ENCODE assay signal across 8 mouse cellular contexts in genomic region chr11:114789061-114789714, GRCm38 (mm10). TPM values are rescaled to one million over a fixed set of nuclear protein-coding genes. Genes with fewer than 3 reads are reported as not detected.
DNase-seq lines count a peak whose midpoint lies in the region; ATAC-seq and TF ChIP-seq lines count a peak whose summit lies in the region.

No protein-coding gene starts in this region.

- peaks cover 8% of the 10 kb centered on the region; the same call in 1 of the 2 replicates for H3K27me3 ChIP-seq in hindbrain, postnatal 0 days (ENCODE audit: insufficient read depth, low read length)
- H3K27me3 ChIP-seq in midbrain, embryonic 10.5 days (ENCODE audit: low read depth, poor library complexity, severe bottlenecking) = peaks cover 100% of the 10 kb centered on the region

- peak overlapping the region; percentile 52 for H3K4me2 ChIP-seq in hindbrain, postnatal 0 days (ENCODE audit: low read depth, low read length)

- ATAC-seq in activated CD4-positive, CD25-positive, alpha-beta regulatory T cell, adult 4 months = peak; percentile 68
- ATAC-seq in hindbrain, postnatal 0 days = peak; percentile 55

- H3K4me3 ChIP-seq in hindbrain, postnatal 0 days (ENCODE audit: low read length) = peak overlapping the region; percentile 10; the same call in 1 of the 2 replicates
- H3K4me3 ChIP-seq in midbrain, embryonic 10.5 days = peak overlapping the region; percentile 36

- 13% methylated on average over 30 of the region's 30 CpGs for WGBS in hindbrain, postnatal 0 days
- 12% methylated on average over 30 of the region's 30 CpGs for WGBS in midbrain, embryonic 10.5 days

- intact Hi-C loops in left cerebral cortex, postnatal 36 days (cut with DNase I) = loop anchor here (1.0 kb wide), 1 partner anchor 44 kb away; no protein-coding TSS in a partner anchor

- H3K27ac ChIP-seq in hindbrain, postnatal 0 days = no peak overlapping the region
- H3K27ac ChIP-seq in midbrain, embryonic 10.5 days (replicated peaks) = no peak overlapping the region

- H3K36me3 ChIP-seq in hindbrain, postnatal 0 days (ENCODE audit: insufficient read depth, low read length) = no peaks in the 10 kb centered on the region
- H3K36me3 ChIP-seq in midbrain, embryonic 10.5 days = peaks cover 9% of the 10 kb centered on the region

- H3K9me3 ChIP-seq in hindbrain, postnatal 0 days (ENCODE audit: low read length) = no peaks in the 10 kb centered on the region
- no peaks in the 10 kb centered on the region for H3K9me3 ChIP-seq in midbrain, embryonic 10.5 days (replicated peaks)

- peak; percentile 90 to 94 for DNase-seq in cerebellum, postnatal 4 days (ENCODE audit: low spot score in 2 of 2)
- DNase-seq in gastrocnemius, adult 8-10 months (ENCODE audit: low spot score in 2 of 2) = peak; percentile 56 to 65
- peak; percentile 91 for DNase-seq in hindbrain, postnatal 0 days (ENCODE audit: low spot score)
- peak; percentile 77 to 79 for DNase-seq in left cerebral cortex, postnatal 36 days (ENCODE audit: low spot score in 2 of 2)
- peak; percentile 90 for DNase-seq in midbrain, embryonic 10.5 days (ENCODE audit: low spot score)
- DNase-seq in right cerebral cortex, postnatal 36 days (ENCODE audit: low spot score in 2 of 2) = peak; percentile 57 to 58
- peak; percentile 55 for DNase-seq in yolk sac, embryonic 10.5 days (ENCODE audit: low spot score)

- TF ChIP-seq CTCF in hindbrain, postnatal 0 days (IDR thresholded peaks at IDR 0.05; ENCODE audit: low read depth) = peak; percentile 97

- peaks cover 24% of the 10 kb centered on the region for H3K4me1 ChIP-seq in hindbrain, postnatal 0 days (ENCODE audit: insufficient read depth, low read length)
- peaks cover 81% of the 10 kb centered on the region for H3K4me1 ChIP-seq in midbrain, embryonic 10.5 days

- H3K9ac ChIP-seq in hindbrain, postnatal 0 days (replicated peaks; ENCODE audit: low read length) = peak overlapping the region; percentile 33; the same call in 1 of the 2 replicates

RNA-seq across cellular contexts. Expression of gene Btbd17, which starts 6.6 kb away (rescaled TPM):
- polyA plus RNA-seq in activated CD4-positive, CD25-positive, alpha-beta regulatory T cell, adult 4 months (2017; shearing (Covaris generic)) = not detected
- not detected for total RNA-seq in gastrocnemius, adult 8-10 months (2022)
- total RNA-seq in hindbrain, postnatal 0 days (2014; rRNA removed) = 84.6 and 94.0 TPM in 2 replicates
- 30.4 and 31.1 TPM in 2 replicates for polyA plus RNA-seq in hindbrain, postnatal 0 days (2015; fragmentation: Nextera tagmentation; extraction: Ambion mirVana)
- 10 to 100 TPM; 29.1 to 35.8 TPM for total RNA-seq in left cerebral cortex, postnatal 36 days (2021)
- 57.3 and 69.1 TPM in 2 replicates for polyA plus RNA-seq in midbrain, embryonic 10.5 days (2016; fragmentation: Nextera tagmentation; extraction: Ambion mirVana)

RNA-seq across cellular contexts. Expression of gene Gpr142, which starts 9.5 kb away (rescaled TPM):
- polyA plus RNA-seq in activated CD4-positive, CD25-positive, alpha-beta regulatory T cell, adult 4 months (2017; shearing (Covaris generic)) = not detected
- not detected for total RNA-seq in gastrocnemius, adult 8-10 months (2022)
- total RNA-seq in hindbrain, postnatal 0 days (2014; rRNA removed) = 0.58 TPM in 1 of 2 replicates, not detected in the other
- polyA plus RNA-seq in hindbrain, postnatal 0 days (2015; fragmentation: Nextera tagmentation; extraction: Ambion mirVana) = not detected in 2 replicates
- not detected for total RNA-seq in left cerebral cortex, postnatal 36 days (2021)
- polyA plus RNA-seq in midbrain, embryonic 10.5 days (2016; fragmentation: Nextera tagmentation; extraction: Ambion mirVana) = 0.27 and 0.36 TPM in 2 replicates

RNA-seq across cellular contexts. Expression of gene Kif19a, which starts 24.0 kb away (rescaled TPM):
- polyA plus RNA-seq in activated CD4-positive, CD25-positive, alpha-beta regulatory T cell, adult 4 months (2017; shearing (Covaris generic)) = under 1 TPM in 1 of 2 experiments, not detected in 1; 0.22 TPM
- under 1 TPM in 3 of 4 experiments, not detected in 1; 0.62 to 0.82 (median 0.67) TPM for total RNA-seq in gastrocnemius, adult 8-10 months (2022)
- 7.4 and 13.5 TPM in 2 replicates for total RNA-seq in hindbrain, postnatal 0 days (2014; rRNA removed)
- polyA plus RNA-seq in hindbrain, postnatal 0 days (2015; fragmentation: Nextera tagmentation; extraction: Ambion mirVana) = 0.99 and 1.6 TPM in 2 replicates
- total RNA-seq in left cerebral cortex, postnatal 36 days (2021) = 1 to 10 TPM; 4.5 to 4.8 TPM
- polyA plus RNA-seq in midbrain, embryonic 10.5 days (2016; fragmentation: Nextera tagmentation; extraction: Ambion mirVana) = 1.1 and 1.7 TPM in 2 replicates

Comparison
In these comparisons a context has a peak if more than half of its experiments do, and no peak if none do; other contexts are left out.
1. RNA of gene Btbd17, which starts 6.6 kb away (total RNA-seq): 84.6 to 94.0 TPM in hindbrain, postnatal 0 days and 29.1 to 35.8 TPM in left cerebral cortex, postnatal 36 days; not detected in gastrocnemius, adult 8-10 months; every median in the first group is over 10 times any median in the second.
2. Peak in every context shown above with its lines, with median percentiles within 50 percentile points of each other: DNase-seq.